Mouse (Mus musculus) spleen, postnatal 4 days (tissue): ENCODE results near the gene Klhl2.

ENCODE experiments used
- DNase-seq, 2 experiments: peaks; one replicate each; pipeline ENCODE4 v3.0.0; 2022; ENCODE audit warnings: low spot score in 2 of 2

Gene Klhl2

DNA sequence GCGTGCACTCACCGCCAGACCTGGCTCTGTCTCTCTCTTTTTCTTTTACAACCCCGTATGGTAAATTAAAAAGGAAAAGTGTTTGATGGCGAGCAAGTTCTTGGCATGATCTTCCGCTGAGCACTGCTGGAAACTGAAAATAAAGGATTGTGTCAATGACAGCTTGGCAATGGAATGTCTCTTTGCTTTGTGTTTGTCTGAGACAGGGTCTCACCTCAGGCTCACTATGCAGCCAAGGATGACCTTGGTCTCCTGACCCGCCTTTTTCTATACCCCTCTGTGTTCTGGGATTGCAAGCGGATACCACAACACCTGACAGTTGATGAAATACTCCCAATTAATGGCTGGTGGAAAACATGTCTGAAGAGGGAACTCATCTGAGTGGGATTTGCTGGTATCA is 80.2 kb downstream of the Klhl2 start:
- DNase-seq, result no peak

GRCm38 (mm10) chr8:64768645-64769044 is 81.2 kb downstream of the Klhl2 start:
- no peak for DNase-seq

- DNase-seq, result no peak
Measured at GRCm38 (mm10) chr8:64767047-64767446, 82.8 kb downstream of the Klhl2 start.

- no peak for DNase-seq
Measured at GRCm38 (mm10) chr8:64764075-64764474, 85.7 kb downstream of the Klhl2 start.

DNA sequence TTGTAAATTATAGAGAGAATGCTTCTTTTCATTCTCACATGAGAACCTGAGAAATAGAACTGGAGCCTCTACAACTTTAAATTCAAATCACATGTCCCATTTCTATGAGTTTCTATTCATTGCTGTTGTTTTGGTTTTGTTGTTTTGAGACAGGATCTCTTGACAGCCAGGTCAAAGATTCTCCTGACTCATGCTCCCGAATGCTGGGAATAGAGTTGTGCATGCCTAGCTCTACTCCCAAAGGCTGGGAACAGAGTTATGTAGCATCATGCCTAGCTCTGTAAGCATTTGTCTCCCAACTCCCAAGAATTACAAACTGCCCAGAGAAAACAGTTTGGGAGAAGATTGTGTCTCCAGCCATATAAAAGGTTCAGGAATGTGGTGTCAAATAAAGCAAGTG is 87.1 kb downstream of the Klhl2 start:
- DNase-seq, result no peak

DNA sequence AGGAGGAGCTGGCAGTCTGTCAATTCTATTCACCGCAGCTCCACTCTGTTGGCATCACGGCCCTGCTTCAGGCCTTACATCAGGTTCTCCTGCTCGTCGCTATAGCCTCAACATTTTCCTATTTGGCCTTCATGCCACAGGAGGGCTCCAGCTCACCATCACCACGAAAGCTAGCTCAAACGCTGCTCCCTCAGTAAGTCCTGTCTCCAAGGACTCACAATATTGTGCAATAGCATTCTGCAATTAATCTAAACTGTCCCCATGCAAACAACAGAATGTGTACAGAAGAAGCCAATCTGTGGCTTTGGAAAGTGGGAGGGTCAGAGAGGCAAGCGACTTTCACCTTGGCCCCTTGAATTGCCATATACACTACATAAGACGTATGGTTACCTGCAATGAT is 88.4 kb downstream of the Klhl2 start:
- DNase-seq, result no peak

DNA sequence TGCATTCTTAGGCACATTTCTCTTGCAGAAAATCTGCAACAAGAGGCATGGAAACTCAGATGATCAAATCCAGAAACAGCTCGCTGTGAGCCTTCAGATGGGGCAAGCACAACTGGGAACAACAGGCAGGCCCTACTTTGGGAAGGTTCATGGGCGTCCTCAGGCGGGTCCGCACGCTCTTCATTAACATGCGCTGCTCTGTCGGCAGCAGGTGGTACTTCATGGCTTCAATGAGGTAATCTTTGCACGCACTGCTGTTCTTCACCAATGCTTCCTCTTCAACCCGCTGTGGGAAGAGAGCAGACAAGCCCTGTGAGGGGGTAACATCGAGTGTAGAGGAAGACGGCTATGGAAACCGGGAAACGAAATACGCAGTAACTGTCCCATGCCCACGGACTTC is 91.9 kb downstream of the Klhl2 start:
- DNase-seq, result no peak

DNA sequence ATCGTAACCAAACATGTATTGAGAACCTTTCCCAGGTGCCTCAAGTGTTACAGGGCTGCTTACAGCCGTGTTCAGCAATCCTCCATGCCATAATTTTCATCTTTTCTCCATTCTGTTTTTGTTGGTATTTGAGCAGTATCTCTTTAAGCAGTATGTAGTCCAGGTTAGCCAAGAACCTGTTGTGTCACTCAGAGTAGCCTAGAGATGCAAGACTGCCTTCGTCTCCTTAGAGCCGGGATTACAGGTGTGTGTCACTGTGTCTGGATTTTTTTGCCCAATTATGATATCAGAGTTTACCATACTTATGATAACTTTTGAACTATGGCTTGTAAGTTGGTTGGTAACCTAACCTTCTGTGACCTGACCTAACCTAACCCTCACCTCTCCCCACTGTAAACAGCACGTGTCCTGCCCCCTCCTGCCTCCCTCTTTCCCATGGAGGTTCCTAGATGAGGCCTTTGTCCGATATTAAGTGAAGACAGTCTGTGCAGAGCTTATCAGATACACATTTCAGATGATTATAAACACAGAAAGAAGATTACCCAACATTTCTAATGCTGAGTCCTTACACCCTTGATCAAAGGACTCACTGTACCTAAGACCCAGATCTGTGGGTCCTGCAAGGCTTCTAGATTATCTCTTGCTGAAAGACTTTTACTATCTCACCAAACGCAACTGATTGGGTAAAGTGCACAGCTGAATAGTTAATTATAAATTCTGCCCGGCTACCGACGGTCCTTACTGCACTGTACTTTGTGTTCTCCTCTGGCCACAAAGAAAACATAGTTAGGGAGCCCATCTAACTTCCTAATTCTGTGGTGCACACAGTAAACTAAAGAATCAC is 103.4 kb downstream of the Klhl2 start:
- DNase-seq, result no peak

GRCm38 (mm10) chr8:64740547-64741211 is 109.1 kb downstream of the Klhl2 start:
- DNase-seq, result no peak

GRCm38 (mm10) chr8:64738916-64739315 is 110.9 kb downstream of the Klhl2 start:
- DNase-seq, result no peak

- no peak for DNase-seq
Measured at GRCm38 (mm10) chr8:64736767-64737323, 113.0 kb downstream of the Klhl2 start.

DNA sequence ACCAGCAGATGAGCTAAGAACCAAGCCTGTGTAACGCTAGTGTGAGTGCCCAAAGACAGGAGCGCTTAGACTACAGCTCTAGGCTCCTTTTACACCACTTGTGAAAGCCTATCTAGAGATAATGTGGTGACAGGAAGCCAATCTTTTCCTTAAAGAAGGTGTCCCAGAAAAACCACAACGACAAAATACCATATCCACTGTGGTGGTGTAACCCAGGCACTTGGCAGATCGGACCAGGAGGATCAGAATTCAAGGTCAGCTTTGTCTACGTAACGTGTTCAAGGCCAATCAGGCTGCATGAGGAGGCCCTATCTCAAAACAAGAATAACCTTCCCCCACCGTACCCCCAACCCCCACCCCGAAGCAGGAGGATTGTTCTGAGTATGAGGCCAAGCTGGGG is 114.7 kb downstream of the Klhl2 start:
- no peak for DNase-seq

- peak; percentile 93 to 95 for DNase-seq
Measured at GRCm38 (mm10) chr8:64733271-64733943, 116.4 kb downstream of the Klhl2 start, which contains the start of gene Msmo1. TSS of gene Msmo1 (minus strand) at chr8:64733792.

- no peak for DNase-seq
Measured at GRCm38 (mm10) chr8:64732596-64732995, 117.2 kb downstream of the Klhl2 start.

GRCm38 (mm10) chr8:64728156-64728555 is 121.7 kb downstream of the Klhl2 start:
- DNase-seq, result no peak

GRCm38 (mm10) chr8:64726190-64726695 is 123.6 kb downstream of the Klhl2 start:
- DNase-seq, result no peak

- no peak for DNase-seq
Measured at GRCm38 (mm10) chr8:64723206-64723605, 126.6 kb downstream of the Klhl2 start.

DNA sequence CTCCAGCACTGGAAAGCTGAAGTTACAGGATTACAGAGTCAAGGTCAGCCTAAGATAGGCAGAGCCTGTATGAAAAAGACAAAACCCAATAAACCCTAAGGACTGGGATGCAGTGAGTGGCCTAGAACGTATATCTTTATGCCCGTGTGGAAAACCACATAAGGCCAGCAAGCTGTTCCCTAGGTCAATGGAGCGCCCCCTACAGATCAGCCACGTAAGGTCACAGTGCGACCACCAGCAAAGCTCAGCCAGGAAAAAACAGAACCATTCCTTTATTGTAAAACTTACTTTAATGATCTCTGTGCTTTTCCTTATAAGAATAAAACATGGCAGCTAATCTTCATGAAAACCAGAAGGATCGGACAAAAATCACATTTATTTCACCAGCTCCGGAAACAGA is 131.9 kb downstream of the Klhl2 start:
- DNase-seq, result no peak

GRCm38 (mm10) chr8:64712499-64712898 is 137.3 kb downstream of the Klhl2 start:
- no peak for DNase-seq

DNA sequence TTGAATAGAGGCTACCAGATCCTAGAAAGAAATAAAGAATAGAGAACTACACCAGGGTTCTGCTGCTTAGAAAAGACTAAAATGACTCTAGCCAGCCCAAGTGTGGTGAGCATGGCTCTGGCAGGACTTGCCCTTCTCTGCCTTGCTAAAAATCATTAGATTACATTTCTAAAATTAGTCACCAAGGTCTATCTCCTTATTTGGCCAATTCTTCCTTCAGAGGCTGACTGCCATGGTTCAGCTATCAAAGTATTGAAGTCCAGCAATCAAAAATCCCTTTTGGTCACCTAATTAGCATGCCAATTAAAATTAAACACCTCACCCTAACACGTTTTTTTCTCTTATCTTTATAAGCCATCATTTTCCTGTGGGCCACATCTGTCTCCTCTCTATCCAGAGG is 138.3 kb downstream of the Klhl2 start:
- no peak for DNase-seq

DNA sequence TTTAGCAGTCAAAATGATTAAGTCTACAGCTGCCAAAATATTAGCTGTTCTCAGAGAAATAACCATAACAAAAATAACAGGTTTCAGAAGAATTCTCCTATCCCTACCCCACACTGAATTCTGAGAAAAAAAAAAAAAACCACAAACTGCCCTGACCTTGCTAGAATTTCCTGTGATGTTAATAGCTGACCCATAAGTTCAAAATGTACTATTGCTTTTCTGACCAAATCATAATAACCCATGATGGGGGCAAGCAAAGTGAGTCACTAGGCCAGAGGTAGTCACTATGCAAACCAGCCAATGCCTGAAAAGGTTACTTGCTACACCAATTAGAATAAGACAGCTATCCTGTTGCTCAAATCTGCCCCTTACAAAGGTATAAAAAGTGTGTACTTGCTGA is 142.3 kb downstream of the Klhl2 start:
- no peak for DNase-seq

GRCm38 (mm10) chr8:64703191-64703590 is 146.6 kb downstream of the Klhl2 start:
- DNase-seq, result no peak
